Mouse (Mus musculus) limb, embryonic 14.5 days (tissue): ENCODE results near the gene Eps8l2. TPM values are rescaled to one million over a fixed set of nuclear protein-coding genes. Genes with fewer than 3 reads are reported as not detected.

Experiments used
- ATAC-seq: fragments of 200-750 bp; cut with Nextera tagmentation; 2 replicates; pipeline ENCODE4 v1.8.0; 2017; ENCODE audit warnings: low read depth, moderate number of reproducible peaks, moderate TSS enrichment; ENCODE audit not compliant: low FRiP score
- DNase-seq: peaks from one replicate; pipeline ENCODE4 v3.0.0-alpha.2; 2015; ENCODE audit warnings: low spot score
- H3K27ac ChIP-seq: fragments of 300-500 bp; sonication (generic); replicated peaks from 2 replicates; pipeline ENCODE4 v1.5.1; 2014; ENCODE audit warnings: low read depth, mild to moderate bottlenecking, low read length, moderate library complexity, mixed read lengths
- H3K27me3 ChIP-seq: fragments of 300-500 bp; sonication (generic); 2 replicates; pipeline ENCODE4 v1.6.1; 2014; ENCODE audit warnings: low read length, mixed read lengths; ENCODE audit not compliant: control insufficient read depth, insufficient read depth
- H3K36me3 ChIP-seq: fragments of 300-500 bp; sonication (generic); 2 replicates; pipeline ENCODE4 v1.6.1; 2014; ENCODE audit warnings: mild to moderate bottlenecking, low read length, moderate library complexity, mixed read lengths; ENCODE audit not compliant: control insufficient read depth, insufficient read depth
- H3K4me1 ChIP-seq: fragments of 300-500 bp; sonication (generic); 2 replicates; pipeline ENCODE4 v1.6.1; 2014; ENCODE audit warnings: antibody characterized with exemption, low read length, mixed read lengths; ENCODE audit not compliant: control insufficient read depth, insufficient read depth
- H3K4me2 ChIP-seq: fragments of 300-500 bp; sonication (generic); replicated peaks from 2 replicates; pipeline ENCODE4 v1.6.1; 2014; ENCODE audit warnings: low read depth, mild to moderate bottlenecking, low read length, moderate library complexity; ENCODE audit not compliant: severe bottlenecking
- H3K4me3 ChIP-seq: fragments of 300-500 bp; sonication (generic); replicated peaks from 2 replicates; pipeline ENCODE4 v1.5.1; 2014; ENCODE audit warnings: low read length
- H3K9ac ChIP-seq: fragments of 300-500 bp; sonication (generic); 2 replicates; pipeline ENCODE4 v1.6.1; 2014; ENCODE audit warnings: mild to moderate bottlenecking, low read depth, low read length, moderate library complexity; ENCODE audit not compliant: severe bottlenecking
- H3K9me3 ChIP-seq: fragments of 300-500 bp; sonication (generic); 2 replicates; pipeline ENCODE4 v1.6.1; 2016; ENCODE audit warnings: low read length; ENCODE audit not compliant: control insufficient read depth
- POLR2A ChIP-seq: fragments of 200-500 bp; IDR thresholded peaks from 2 replicates; pipeline ENCODE4 v1.8.0; 2012; ENCODE audit warnings: inconsistent platforms, mild to moderate bottlenecking, moderate library complexity, borderline replicate concordance; ENCODE audit not compliant: insufficient read depth, insufficient read length; ENCODE audit errors: extremely low read depth
- WGBS: fragments of 180-500 bp; shearing (Covaris S2); extraction: QIAGEN DNeasy Blood & Tissue Kit; methylation state at CpG from one replicate; pipeline ENCODE4 v1.1.7; 2014; 5-methylcytosine and 5-hydroxymethylcytosine counted together
- polyA plus RNA-seq, 2 experiments: library from polyadenylated mRNA; depleted of rRNA in 1 of 2; stranded (reverse) in 1 of 2; unstranded in 1 of 2; fragments of >200 nt; fragmentation: Nextera tagmentation in 1 of 2; extraction: Ambion mirVana in 1 of 2; gene quantifications; 2 replicates each; pipeline versions ENCODE4 v1.2.1 to v1.2.3; 2012 to 2014

Eps8l2 gene
- polyA plus RNA-seq (2012; rRNA removed) = 20.3 and 22.4 TPM in 2 replicates
- polyA plus RNA-seq (2014; fragmentation: Nextera tagmentation; extraction: Ambion mirVana) = 17.0 and 19.0 TPM in 2 replicates

GRCm38 (mm10) chr7:141338576-141339131 is at the start of gene Eps8l2:
Eps8l2 (plus strand) TSS chr7:141338880.
- no peak within 1 kb of the TSS for H3K27ac ChIP-seq

GRCm38 (mm10) chr7:141291921-141292582 is 46.6 kb upstream of the Eps8l2 start, which contains the start of gene Drd4:
Drd4 (plus strand) TSS chr7:141292006.
- Histone ChIP-seq H3K27ac (no peak within 1 kb of the TSS), H3K9ac (peak within 1 kb of the TSS; percentile 63), H3K4me2 (peak within 1 kb of the TSS; percentile 99), H3K9me3 (no peaks in the 10 kb centered on the region), H3K27me3 (peaks cover 42% of the 10 kb centered on the region), H3K4me1 (peaks cover 4% of the 10 kb centered on the region; the same call in 1 of the 2 replicates), H3K36me3 (0 out of 2 replicates have a peak, but pooled peaks cover 4% of the 10 kb centered on the region), H3K4me3 (peak within 1 kb of the TSS; percentile 55)
- no peak for TF ChIP-seq POLR2A
- peak; percentile 37 for DNase-seq
- peak; percentile 38; the same call in 1 of the 2 replicates for ATAC-seq
- 2% methylated on average over 36 of the region's 46 CpGs for WGBS

More at GRCm38 (mm10) chr7:141338576-141339131, at the start of gene Eps8l2:
- Histone ChIP-seq H3K4me3 (peak within 1 kb of the TSS; percentile 28), H3K9ac (peak within 1 kb of the TSS; percentile 47), H3K4me1 (peaks cover 12% of the 10 kb centered on the region; the same call in 1 of the 2 replicates), H3K27me3 (no peaks in the 10 kb centered on the region), H3K4me2 (peak within 1 kb of the TSS; percentile 50), H3K9me3 (no peaks in the 10 kb centered on the region), H3K36me3 (peaks cover 15% of the 10 kb centered on the region)
- peak; percentile 15 for DNase-seq
- TF ChIP-seq POLR2A = no peak
- peak; percentile 70 for ATAC-seq
- WGBS = 3% methylated on average over 23 of the region's 23 CpGs

GRCm38 (mm10) chr7:141292583-141293388 is 45.9 kb upstream of the Eps8l2 start:
- peak overlapping the region; percentile 55 for H3K4me3 ChIP-seq
- 0 out of 2 replicates have a peak, but pooled peaks cover 11% of the 10 kb centered on the region for H3K36me3 ChIP-seq
- 46% methylated on average over 15 of the region's 15 CpGs for WGBS
- H3K27me3 ChIP-seq = peaks cover 42% of the 10 kb centered on the region
- peak overlapping the region; percentile 63 for H3K9ac ChIP-seq
- DNase-seq (no peak), ATAC-seq (no peak)
- H3K4me1 ChIP-seq = peaks cover 4% of the 10 kb centered on the region; the same call in 1 of the 2 replicates
- H3K9me3 ChIP-seq = no peaks in the 10 kb centered on the region
- TF ChIP-seq POLR2A = no peak
- peak overlapping the region; percentile 99 for H3K4me2 ChIP-seq
- H3K27ac ChIP-seq = no peak overlapping the region

GRCm38 (mm10) chr7:141293852-141294471 is 44.7 kb upstream of the Eps8l2 start:
- H3K4me2 ChIP-seq = peak overlapping the region; percentile 79
- no peak for TF ChIP-seq POLR2A
- H3K36me3 ChIP-seq = peaks cover 16% of the 10 kb centered on the region; the same call in 1 of the 2 replicates
- peaks cover 42% of the 10 kb centered on the region for H3K27me3 ChIP-seq
- peaks cover 4% of the 10 kb centered on the region; the same call in 1 of the 2 replicates for H3K4me1 ChIP-seq
- no peak overlapping the region for H3K27ac ChIP-seq
- no peaks in the 10 kb centered on the region for H3K9me3 ChIP-seq
- under 1% methylated on average over 31 of the region's 53 CpGs for WGBS
- ATAC-seq (peak; percentile 10; the same call in 1 of the 2 replicates), DNase-seq (no peak)
- peak overlapping the region; percentile 39 for H3K4me3 ChIP-seq
- peak overlapping the region; percentile 53 for H3K9ac ChIP-seq

DNA sequence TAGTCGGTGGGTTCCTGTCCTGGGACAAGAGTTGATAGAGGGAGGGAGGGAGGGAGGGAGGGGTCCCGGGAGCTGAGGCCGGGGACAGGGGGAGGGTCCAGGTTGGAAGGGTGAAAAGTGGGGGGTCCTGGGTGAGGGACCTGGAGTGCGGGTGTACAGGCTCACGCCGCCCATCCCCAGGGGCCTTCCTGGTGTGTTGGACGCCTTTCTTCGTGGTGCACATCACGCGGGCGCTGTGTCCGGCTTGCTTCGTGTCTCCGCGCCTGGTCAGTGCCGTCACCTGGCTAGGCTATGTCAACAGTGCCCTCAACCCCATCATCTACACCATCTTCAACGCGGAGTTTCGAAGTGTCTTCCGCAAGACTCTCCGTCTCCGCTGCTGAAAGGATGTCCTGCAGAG is 44.2 kb upstream of the Eps8l2 start:
- H3K9me3 ChIP-seq = no peaks in the 10 kb centered on the region
- ATAC-seq (no peak), DNase-seq (no peak)
- H3K4me3 ChIP-seq = peak overlapping the region; percentile 39
- peaks cover 42% of the 10 kb centered on the region for H3K27me3 ChIP-seq
- 12% methylated on average over 15 of the region's 22 CpGs for WGBS
- no peak for TF ChIP-seq POLR2A
- H3K9ac ChIP-seq = peak overlapping the region; percentile 53; the same call in 1 of the 2 replicates
- H3K36me3 ChIP-seq = peaks cover 16% of the 10 kb centered on the region; the same call in 1 of the 2 replicates
- H3K4me1 ChIP-seq = peaks cover 4% of the 10 kb centered on the region; the same call in 1 of the 2 replicates
- peak overlapping the region; percentile 79 for H3K4me2 ChIP-seq
- no peak overlapping the region for H3K27ac ChIP-seq
